Mouse (Mus musculus) left cerebral cortex, postnatal 4 days (tissue): ENCODE measurements at regions not wholly inside any gene's neighbourhood (a gene's known extent, or its start where the extent isn't known, plus 50 kb on each side); places are given as distances from the start of the nearest gene placed in this dataset.

Source experiments
- DNase-seq: peaks from one replicate; pipeline ENCODE4 v3.0.0-alpha.2; 2022
- intact Hi-C: fragments of 180-260 bp; cut with DNase I; formaldehyde crosslinking; loops from one replicate; pipeline ENCODE4 v1.15.1; 2025

DNA sequence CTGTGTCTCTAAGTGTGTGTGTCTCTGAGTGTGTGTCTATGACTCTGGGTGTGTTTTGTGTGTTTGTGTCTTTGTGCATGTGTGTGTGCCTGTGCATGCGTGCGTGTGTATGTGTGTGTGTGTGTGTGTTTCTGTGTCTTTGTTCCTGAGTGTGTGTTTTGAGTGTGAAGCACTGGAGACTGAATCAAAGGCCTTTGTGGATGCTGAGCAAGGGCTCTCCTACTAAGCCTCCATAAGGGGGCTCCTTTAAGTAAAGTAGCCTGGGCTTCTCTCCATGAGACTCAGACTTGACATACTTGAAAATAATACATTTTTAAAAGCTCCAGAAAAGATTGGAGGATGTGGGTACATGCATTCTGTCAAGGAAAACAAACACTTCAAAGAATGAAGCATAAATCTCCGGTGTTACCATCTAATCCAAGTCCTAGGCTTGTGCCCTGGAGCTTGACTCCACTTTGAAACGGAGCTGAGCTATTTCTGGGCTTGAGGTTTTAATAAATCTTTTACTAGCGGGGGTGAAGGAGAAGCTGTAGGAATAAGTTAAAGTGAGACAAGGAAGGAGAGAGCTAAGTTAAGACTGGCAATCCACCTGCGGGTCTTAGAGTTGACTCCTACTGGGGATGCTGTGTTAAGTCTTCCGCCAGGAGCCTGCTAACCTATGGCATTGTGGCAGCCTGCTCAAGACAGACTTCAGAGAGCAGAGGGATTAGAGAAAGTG is 73.8 kb upstream of the Il15 start:
- intact Hi-C loops = no loop called here
- DNase-seq = no peak

DNA sequence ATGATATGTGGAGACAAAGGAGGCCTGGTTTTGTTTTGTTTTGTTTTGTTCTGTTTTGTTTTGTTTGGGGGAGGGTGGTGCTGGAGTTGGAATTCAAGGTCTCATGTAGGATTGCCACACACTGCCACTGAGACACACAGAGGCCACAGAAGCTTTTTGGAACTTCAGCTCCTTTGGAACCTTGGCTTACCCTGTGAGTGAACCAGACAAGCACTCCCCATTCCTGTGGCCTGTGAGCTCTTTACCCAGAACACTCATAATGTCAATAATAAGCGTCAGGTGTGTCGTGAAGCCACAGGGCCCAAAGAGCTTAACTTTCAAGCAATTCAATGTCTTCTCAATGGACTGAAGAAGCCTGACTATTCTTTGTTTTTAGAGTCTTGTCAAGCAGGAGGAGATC is 70.2 kb upstream of the Il15 start:
- intact Hi-C loops = no loop called here
- no peak for DNase-seq

- intact Hi-C loops = no loop called here
- DNase-seq = no peak
Observed at GRCm38 (mm10) chr8:82471825-82472224, 68.8 kb upstream of the Il15 start.

GRCm38 (mm10) chr8:82469824-82470223 is 66.8 kb upstream of the Il15 start:
- intact Hi-C loops = no loop called here
- DNase-seq = no peak

DNA sequence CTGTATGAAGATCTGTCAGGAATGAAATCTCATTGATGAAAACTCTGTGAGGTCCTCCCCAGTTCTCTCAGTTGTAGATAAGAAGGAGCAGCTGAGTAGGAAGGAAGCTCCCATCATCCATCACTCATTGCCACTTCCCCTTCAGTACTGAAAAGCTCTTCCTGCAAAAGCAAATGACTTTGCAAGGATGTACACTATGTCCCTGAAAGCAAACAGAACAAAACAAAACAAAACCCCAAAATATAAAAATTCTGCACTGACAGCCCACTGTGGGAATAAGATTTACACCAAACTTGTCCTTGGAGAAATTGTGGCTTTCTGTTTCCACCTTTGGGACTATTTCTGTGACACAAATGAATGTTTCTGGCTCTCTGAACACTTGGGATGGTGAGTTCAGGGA is 59.8 kb upstream of the Il15 start:
- intact Hi-C loops = no loop called here
- no peak for DNase-seq

- intact Hi-C loops = no loop called here
- DNase-seq = no peak
Observed at GRCm38 (mm10) chr8:82459007-82459406, 56.0 kb upstream of the Il15 start.

DNA sequence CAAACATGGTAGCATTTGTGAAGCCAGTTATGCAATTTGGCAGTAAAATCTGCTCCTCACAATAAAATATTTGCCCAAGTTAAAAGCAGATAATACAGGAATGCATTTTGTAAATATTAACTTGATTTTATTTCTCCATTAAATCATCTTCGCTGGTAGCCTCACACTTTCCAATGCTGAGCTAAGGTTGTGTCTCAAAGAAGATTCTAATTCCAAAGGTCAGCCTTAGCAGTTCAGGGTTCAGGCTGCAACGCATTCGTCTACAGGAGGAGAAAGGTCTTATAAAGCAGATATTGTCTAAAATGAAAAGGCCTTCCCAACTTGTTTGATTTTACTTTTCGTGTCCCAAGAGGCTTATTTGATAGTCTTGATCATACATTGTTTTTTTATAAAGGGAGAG is 51.0 kb upstream of the Il15 start:
- no peak for DNase-seq
- intact Hi-C loops = no loop called here
